Mouse (Mus musculus) brain, embryonic 14.5 days (tissue): ENCODE results near the gene Tfdp1.

ENCODE experiments used
- CTCF ChIP-seq: fragments of 200-500 bp; IDR thresholded peaks from 2 replicates; pipeline ENCODE4 v1.5.1; 2012; ENCODE audit warnings: inconsistent platforms, mild to moderate bottlenecking, moderate library complexity, borderline replicate concordance; ENCODE audit not compliant: insufficient read depth, insufficient read length; ENCODE audit errors: extremely low read depth
- POLR2A ChIP-seq: fragments of 200-500 bp; IDR thresholded peaks from 2 replicates; pipeline ENCODE4 v1.6.1; 2012; ENCODE audit warnings: mild to moderate bottlenecking, inconsistent platforms, borderline replicate concordance; ENCODE audit not compliant: poor library complexity, insufficient read depth, insufficient read length, severe bottlenecking; ENCODE audit errors: extremely low read depth

- no peak for TF ChIP-seq CTCF
- no peak for TF ChIP-seq POLR2A
These were observed 33.1 kb upstream of the Tfdp1 start for GRCm38 (mm10) chr8:13305459-13305858.
